Mouse (Mus musculus) embryonic facial prominence, embryonic 14.5 days (tissue): Measurements from ENCODE around the gene Olfr981. TPM values are rescaled to one million over a fixed set of nuclear protein-coding genes. Genes with fewer than 3 reads are reported as not detected.

Experiments
- polyA plus RNA-seq: library from polyadenylated mRNA; unstranded; fragments of >200 nt; fragmentation: Nextera tagmentation; extraction: Ambion mirVana; gene quantifications from 2 replicates; pipeline ENCODE4 v1.2.1, GENCODE M21; 2014

Gene Olfr981
- polyA plus RNA-seq, 1 experiment from 2014 or later = not detected

Other genes with a start within 250 kb of the Olfr981 start
- gene Olfr968, start 238.2 kb upstream of the Olfr981 start, polyA plus RNA-seq = not detected in 2 replicates
- 0.13 TPM in 1 of 2 replicates, not detected in the other for gene Olfr969, start 230.5 kb upstream of the Olfr981 start, polyA plus RNA-seq
- 0.13 TPM in 1 of 2 replicates, not detected in the other for gene Olfr970, start 212.6 kb upstream of the Olfr981 start, polyA plus RNA-seq
- not detected in 2 replicates for gene Olfr971, start 184.6 kb upstream of the Olfr981 start, polyA plus RNA-seq
- gene Olfr972, start 155.0 kb upstream of the Olfr981 start, polyA plus RNA-seq = 0.33 TPM in 1 of 2 replicates, not detected in the other
- gene Olfr229, start 114.1 kb upstream of the Olfr981 start, polyA plus RNA-seq = not detected in 2 replicates
- gene Olfr974, start 84.0 kb upstream of the Olfr981 start, polyA plus RNA-seq = 0.10 TPM in 1 of 2 replicates, not detected in the other
- gene Olfr975, start 69.4 kb upstream of the Olfr981 start, polyA plus RNA-seq = not detected in 2 replicates
- gene Olfr976, start 60.3 kb upstream of the Olfr981 start, polyA plus RNA-seq = not detected in 2 replicates
- not detected in 2 replicates for gene Olfr978, start 29.4 kb upstream of the Olfr981 start, polyA plus RNA-seq
- gene Olfr979, start 18.0 kb upstream of the Olfr981 start, polyA plus RNA-seq = not detected in 2 replicates
- gene Olfr980, start 11.9 kb upstream of the Olfr981 start, polyA plus RNA-seq = not detected in 2 replicates
- gene Olfr982, start 52.4 kb downstream of the Olfr981 start, polyA plus RNA-seq = not detected in 2 replicates
- gene Olfr983, start 72.1 kb downstream of the Olfr981 start, polyA plus RNA-seq = 0.22 TPM in 1 of 2 replicates, not detected in the other
- gene Olfr984, start 92.7 kb downstream of the Olfr981 start, polyA plus RNA-seq = not detected in 2 replicates
- not detected in 2 replicates for gene Olfr985, start 108.7 kb downstream of the Olfr981 start, polyA plus RNA-seq
- gene Tmem225, start 126.7 kb downstream of the Olfr981 start, polyA plus RNA-seq = not detected in 2 replicates
- not detected in 2 replicates for gene Olfr986, start 159.5 kb downstream of the Olfr981 start, polyA plus RNA-seq
- 5.7 and 6.1 TPM in 2 replicates for gene Zfp202, start 170.9 kb downstream of the Olfr981 start, polyA plus RNA-seq
- 34.7 and 42.9 TPM in 2 replicates for gene Scn3b, start 247.8 kb downstream of the Olfr981 start, polyA plus RNA-seq